Mouse (Mus musculus) MN1 (cell line): Measurements from ENCODE around the gene Rccd1.
"Not testable (repeated sequence)": the region's sequence is repeated elsewhere in the genome, so short reads cannot be mapped to it uniquely, and the experiment has no call there.

Experiments
- DNase-seq: peaks from one replicate; pipeline ENCODE4 v3.0.0-alpha.2; 2016; ENCODE audit warnings: low spot score

Gene Rccd1

DNA sequence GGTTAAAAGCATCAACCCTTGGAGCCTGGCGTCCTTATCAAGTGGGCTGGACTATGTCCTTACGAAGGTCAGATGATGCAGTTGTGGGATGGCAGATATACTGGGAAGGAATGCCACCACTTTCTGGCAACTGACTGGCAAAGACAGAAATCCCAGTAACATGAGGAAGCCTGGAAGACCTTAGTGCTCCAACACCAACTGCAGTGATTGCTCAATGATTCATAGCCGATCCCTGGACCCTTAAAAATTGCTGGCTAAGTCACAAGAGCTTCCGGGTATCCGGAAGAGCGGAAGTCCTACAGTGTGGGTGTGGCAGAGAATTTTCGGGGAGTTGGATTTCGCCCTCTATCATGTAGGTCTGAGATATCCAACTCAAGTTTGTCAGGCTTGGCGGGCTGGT lies 21.9 kb upstream of the Rccd1 start:
- no peak for DNase-seq

DNA sequence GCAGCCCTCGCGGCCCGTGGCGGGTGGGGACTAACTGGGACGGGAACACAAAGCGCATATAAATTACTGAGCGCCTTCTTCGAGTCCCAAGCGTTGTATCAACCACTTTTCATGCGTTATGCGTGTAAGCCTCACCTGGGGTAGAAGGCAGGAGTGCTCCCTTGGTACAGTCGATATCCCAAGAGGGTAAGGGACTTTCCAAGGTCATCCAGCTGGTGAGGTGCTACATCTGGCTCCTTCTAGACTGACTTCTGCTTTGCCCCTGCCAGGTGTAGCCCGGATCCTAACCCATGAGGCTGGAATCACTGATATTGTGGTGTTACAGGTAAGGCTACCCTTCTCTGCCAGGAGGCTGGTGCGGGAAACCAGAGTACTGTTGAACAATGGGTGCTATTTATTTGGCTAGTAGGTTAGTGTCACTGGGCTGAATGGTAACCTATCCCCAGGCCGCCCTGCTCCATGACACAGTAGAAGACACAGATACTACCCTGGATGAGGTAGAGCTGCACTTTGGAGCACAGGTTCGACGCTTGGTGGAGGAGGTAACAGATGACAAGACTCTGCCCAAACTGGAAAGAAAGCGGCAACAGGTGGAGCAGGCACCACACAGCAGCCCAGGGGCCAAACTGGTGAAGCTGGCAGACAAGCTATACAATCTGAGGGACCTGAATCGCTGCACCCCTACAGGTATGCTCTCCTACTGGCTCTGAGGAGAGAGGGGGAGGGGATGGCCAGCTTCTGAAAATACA lies 19.2 kb upstream of the Rccd1 start:
- DNase-seq: no peak

DNA sequence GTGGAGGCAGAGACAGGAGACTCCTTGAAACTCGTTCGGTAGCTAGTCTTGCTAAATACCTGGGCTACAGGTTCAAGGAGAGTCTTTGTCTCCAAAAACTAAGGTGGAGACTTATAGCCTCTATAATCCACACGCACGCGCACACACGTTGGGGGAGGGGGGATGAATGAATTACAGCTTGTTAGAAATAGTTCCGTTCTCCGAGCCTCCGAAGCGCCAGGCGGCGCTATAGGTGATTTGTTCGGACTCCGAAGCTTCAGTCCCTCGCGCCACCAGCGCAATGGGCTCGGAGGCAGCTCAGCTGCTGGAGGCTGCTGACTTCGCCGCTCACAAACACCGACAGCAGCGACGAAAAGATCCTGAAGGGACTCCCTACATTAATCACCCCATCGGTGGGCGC lies 18.6 kb upstream of the Rccd1 start, which contains the start of gene Hddc3:
TSS of gene Hddc3 (plus strand) at position 247 of the 400 bp plus-strand sequence.
- peak; percentile 96 for DNase-seq

DNA sequence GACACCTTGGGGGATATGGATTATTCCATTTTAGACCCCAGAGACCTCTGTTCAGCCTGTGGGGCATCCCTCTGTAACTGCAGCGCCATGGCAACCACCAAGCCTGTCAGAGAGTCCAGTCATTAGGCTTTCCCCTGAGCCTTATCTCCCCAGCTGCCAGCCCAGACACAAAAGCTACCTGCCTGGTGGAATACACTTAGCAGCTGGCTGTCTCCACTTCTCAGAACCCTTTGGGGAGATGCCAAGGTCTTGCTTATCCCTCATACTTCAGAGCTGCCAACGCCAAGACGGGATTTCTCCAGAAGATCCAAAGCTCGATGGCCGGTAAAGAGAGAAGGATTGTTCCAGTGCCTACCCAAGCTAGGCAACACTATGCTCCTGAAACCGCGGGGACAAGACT lies 17.5 kb upstream of the Rccd1 start:
- peak; percentile 66 for DNase-seq

DNA sequence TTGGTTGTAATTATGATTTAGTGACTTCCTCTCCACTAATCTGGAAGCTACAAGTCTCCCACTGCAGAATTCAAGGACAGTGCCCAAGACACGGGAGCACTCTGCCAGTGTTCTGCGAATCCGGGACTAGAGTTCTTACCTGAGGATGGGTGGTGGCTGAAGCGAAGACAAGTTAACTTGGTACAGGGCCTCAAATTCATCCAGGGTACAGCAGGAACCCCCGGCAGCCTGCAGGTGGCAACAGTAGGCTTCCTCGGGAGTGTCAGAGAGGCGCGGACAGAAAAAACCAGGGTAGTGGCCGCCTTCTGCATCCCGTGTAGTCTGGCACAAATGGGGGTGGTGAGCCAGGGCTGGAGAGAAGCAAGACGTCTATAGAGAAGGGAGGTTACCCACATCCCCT lies 16.5 kb upstream of the Rccd1 start, which contains the start of gene Unc45a:
TSS of gene Unc45a (minus strand) at position 213 of the 400 bp plus-strand sequence.
- peak; percentile 86 for DNase-seq

DNA sequence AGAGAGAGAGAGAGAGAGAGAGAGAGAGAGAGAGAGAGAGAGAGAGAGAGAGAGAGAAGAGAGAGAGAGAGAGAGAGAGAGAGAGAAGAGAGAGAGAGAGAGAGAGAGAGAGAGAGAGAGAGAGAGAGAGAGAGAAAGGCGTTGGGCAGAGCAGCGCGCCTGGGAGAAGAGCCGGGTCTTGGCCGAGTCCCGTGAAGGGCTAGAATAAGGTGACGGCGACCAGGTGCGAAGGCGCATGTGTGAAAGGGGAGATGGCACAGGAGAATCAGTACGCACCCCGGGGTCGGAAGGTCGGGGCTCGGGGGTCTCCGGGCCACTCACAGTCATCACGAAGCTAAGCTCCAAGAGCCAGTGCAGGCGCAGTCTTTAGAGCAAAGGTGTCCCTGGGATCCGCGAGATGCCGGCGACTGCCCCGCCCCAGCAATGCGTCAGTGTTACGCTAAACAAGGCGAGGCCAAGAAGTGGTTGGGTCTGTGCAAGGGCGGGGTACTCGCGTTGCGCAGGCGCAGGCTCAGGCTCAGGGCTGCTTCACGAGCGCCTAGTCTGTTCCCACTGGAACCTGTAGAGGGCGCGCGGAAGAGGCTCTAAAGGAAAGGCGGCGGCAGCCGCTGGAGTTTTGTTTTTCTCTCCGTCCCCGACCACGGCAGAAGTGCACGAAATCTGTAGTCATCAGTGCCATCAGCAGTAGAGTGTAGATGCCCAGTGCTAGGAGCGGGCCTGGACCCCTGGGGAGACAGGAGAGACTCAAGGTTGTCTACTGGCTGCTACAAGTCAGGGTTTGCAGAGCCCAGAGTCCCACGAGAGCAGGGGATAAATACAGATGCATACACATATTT lies 15.8 kb upstream of the Rccd1 start:
- peak; percentile 98 for DNase-seq

DNA sequence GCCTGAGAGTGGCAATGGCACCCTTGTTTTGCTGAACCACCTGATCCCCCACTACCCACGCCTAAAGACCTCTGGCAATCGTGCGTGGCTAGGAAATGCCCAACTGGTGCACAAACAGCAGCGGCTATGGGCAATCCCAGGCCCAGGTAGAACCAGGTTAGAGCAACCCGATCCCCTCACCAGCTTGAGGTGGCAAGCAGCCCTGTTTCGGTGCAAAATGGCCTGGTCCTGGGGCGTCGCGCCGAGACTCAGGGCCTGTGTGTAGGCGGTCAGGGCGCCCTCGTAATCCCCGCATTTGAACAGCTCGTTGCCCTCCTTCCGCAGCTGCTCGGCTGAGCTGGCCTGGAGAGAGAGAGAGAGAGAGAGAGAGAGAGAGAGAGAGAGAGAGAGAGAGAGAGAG lies 15.1 kb upstream of the Rccd1 start:
- DNase-seq: peak; percentile 43

DNA sequence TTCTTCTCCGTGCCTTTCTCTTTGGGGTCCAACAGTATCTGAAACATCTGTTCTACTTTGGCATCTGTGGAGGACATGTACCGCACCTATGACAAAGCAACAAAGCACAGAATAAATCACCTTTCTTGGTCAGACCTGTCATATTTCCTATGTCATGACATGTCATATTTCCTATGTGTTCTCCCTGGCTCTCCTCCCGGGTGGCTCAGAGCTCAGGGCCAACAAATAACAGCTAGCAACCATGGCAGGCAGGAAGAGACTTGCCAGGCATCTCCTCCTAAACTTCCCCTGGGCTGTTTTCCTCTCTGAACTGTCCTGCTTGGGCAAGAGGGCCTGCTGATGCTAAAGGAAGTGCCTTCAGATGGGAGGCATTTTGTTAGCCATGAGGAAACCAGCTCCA lies 12.7 kb upstream of the Rccd1 start:
- no peak for DNase-seq

DNA sequence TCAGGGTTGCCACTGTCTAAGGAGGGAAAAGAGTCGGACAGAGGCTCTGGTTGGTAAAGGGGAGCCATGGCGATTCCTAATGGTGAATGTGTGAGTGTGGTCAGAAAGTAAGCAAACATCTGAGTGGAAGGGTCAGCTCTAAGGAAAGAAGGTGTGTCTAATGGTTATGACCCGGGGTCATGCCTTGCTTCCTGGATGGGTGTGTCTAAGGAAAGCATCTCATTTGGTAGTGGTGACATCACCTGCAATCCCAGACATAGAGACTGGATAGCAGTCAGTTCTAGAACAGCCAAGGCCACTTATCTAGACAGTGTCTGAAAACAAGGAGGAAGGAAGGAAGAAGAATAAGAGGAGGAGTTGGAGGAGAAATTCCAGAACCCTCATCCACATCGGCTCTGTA lies 10.6 kb upstream of the Rccd1 start:
- no peak for DNase-seq

DNA sequence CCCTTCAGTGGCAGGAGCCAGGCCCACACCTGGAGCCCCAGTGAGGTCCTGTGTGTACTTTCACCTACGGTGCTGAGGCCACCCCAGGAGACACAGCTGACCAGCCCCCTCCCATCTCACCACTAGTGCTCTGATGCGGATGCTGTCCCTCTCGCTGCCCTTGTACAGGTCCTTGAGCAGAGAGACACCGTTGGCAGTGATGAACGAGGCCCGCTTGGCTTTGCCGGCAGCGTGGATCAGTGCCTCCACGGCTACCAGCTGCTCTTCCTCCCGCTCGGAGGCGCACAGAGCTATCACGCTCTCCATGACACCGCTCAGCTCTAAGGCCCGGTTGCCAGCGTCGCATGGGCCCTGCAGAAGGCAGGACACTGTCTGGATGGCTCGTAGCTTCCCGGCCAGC lies 7.2 kb upstream of the Rccd1 start:
- DNase-seq: no peak

DNA sequence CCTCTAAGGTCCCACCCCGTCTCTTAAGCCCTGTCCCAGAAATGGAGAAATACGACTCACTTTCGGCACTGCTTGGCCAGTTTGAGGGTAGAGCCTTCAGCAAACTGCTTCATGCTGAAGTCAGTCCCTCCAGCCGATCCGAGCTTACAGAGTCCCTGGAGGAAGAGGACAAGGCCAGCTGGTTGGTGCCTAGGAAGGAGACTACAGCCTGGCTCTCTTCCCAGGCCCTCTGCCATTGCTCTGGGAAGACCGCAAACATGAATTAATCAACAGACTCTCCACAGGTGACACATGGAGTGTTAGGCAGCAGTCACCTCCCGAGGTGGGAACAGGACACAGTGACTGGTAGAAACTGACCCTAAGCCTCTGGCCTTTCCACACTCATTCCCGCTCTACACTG lies 6.0 kb upstream of the Rccd1 start:
- no peak for DNase-seq

DNA sequence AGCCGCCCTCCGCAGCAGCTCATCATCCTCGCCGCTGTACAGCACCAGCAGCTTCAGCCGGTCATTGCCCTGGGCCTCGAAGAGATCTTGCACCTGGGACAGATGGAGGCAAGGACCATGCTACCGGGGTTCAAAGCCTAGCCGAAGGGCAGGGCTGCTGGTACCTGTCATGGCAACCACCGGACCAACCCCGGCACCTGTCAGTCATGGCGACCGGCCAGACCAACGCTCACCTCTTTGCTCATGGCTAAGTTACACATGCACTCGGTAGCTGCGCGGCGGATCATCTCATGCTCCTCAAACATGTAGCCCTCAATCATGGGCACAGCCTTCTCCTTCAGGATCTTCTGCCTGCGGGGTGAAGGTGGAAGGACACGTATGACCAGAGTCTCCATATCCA lies 1.8 kb upstream of the Rccd1 start:
- DNase-seq: no peak

DNA sequence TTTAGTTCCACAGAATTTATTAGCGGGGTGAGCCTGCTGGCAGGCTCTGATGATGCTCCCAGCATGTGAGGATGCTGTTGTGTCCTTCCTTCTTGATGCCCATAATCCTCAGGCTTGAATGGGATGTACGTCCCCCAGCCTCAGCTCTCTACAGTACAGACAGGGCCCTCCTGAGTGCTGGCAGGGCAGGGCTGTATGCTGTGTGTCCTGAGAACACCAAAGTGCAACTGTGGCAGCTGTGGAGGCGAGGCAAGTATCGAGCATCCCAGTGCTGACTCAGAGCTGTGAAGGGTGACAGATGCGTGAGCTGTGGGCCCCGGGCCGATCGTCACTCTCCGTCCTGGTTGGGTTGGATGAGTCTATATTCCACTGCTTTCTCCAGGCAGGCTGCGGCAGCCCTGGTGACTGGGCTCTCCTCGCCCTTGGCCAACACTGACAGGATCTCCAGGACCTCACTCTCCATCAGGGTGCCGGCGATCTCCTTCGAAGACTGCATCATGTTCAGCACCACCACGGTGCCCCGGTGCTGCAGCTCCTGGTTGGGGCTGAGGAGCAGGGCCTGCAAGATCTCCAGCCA lies 1.1 kb upstream of the Rccd1 start:
- peak; percentile 43 for DNase-seq

DNA sequence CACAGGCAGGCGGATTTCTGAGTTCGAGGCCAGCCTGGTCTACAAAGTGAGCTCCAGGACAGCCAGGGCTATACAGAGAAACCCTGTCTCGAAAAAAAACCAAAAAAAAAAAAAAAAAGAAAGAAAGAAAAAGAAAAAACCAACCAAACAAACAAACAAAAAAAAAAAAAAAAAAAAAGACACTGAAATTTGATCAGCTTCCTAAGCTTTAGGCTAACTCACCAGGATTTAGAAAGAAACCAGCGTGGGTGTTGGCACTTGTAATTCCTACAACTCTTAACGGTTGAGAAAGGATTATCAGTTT lies 514 bp upstream of the Rccd1 start:
- not testable (repeated sequence) for DNase-seq

DNA sequence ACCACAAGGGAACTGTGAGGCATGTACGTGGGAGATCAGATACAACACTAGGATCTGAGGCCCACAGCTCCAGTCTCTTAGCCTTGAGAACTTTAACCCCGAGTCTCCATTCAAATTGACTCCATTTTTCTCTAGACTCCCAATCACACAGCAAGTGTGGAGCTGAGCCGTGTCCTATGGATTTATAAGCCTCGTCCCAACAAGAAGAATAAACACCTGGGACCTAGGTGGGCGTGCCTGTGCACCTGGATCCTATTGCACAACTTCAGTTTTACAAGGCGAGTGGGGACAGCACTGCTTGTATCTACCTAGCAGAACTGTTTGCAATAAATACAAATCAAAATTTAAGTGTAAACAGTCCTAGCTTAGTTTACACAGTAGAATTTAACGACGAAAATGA lies 918 bp downstream of the Rccd1 start:
- DNase-seq: no peak

DNA sequence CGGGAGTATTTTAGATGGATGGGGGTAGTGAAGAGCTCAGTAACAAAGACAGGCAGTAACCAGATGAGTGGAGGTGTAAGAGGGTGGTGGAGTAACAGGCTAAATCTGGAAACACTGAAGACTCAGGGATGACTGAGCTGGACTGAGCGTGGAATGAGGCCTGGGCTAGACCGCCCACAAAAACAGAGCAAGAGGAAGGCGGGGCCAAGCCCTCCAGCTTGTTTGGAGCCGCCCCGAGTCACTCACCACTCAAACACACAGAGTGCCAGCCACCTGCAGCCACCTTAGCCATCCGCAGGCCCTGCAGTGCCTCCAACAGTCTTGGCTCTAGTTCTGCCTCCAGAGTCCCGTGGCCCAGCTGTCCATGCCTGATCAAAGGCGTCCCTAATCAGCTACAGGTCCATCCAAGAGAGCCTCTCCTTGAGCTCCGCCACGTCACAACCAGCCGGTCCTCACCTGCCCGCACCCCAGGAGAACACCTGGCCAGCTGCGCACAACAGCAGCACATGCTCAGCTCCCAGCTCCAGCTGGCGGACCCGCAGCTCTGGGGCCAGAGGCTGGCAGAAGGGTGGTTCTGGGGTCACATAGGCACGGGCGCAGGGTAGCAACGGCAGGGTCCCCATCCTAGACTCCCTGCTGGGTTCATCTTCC lies 4.3 kb downstream of the Rccd1 start:
- DNase-seq: no peak

DNA sequence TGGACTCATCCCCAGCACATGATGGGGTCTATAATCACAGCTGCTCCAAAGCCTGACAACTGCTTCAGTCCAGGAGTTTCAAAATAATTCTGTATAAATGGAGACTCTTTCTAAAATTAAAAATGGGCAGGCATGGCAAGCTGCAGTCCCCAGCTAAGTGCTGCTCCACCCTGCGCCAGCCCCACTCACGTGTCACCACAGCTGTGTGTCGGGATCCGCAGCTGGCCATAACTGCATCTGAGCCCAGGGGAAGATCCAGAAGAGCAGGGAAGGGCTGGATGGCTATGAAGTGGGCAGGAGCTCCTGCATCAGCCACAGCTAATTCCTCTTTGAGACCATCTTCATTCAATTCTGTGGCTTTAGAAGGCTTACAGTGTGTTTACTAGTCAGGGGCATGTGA lies 5.6 kb downstream of the Rccd1 start:
- no peak for DNase-seq

DNA sequence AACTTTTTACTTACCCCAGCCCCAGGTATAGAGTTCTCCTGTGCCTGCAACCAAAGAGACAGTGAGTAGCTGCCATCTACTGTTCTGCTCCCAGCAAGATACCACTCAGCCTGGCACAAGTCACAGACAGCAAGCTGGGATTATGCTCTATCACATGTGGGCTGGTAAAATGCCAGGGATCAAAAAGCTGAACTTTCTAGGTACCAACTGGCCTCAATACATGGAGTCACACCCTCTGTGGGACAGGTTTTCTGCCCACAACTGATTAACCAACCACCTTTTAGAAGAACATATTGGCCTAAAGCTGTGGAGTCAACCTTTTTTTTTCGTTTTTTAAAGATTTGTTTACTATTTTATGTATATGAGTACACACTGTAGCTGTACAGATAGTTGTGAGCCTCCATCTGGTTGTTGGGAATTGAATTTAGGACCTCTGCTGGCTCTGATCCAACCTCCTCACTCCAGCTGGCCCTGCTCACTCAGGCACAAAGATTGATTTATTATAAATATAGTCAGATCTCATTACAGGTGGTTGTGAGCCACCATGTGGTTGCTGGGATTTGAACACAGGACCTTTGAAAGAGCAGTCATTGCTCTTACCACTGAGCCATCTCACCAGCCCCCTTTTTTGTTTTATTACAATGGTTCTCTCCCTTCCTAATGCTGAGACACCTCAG lies 6.7 kb downstream of the Rccd1 start:
- DNase-seq: peak; percentile 75

DNA sequence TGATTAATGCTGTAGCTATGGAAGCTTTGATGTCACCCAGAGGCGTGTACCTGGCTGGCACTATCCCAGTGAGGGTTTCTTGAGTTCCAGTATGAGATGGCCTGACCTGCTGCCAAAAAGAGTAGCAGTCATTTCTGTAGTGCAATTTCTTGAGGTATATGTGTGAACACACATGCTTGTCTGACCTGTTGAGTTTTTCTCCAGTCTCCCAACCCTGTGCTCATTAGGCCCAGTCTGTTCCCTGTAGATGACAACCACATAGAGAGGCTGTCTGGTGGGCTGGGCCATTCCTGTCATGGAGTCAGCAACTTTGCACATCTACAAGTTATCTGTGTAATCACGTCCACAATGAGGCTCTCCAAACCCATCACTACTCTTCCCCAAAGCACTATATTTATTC lies 8.5 kb downstream of the Rccd1 start:
- no peak for DNase-seq

DNA sequence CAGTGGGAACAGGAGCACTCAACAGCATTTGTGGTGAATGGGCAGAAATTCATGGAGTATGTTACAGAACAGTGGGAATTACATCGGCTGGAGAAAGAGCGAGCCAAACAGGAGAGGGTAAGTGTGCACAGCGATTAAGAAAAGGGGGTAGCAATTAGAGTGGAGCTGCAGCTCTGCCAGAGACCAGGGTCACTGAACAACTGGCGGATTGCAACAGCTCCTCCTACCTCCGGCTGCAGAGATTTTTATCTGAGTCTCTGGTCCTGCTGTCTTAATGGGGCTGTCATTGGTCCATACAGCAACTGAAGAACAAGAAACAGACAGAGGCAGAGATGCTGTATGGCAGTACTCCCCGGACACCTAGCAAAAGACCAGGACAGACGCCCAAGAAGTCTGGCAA lies 13.5 kb downstream of the Rccd1 start:
- peak; percentile 78 for DNase-seq

DNA sequence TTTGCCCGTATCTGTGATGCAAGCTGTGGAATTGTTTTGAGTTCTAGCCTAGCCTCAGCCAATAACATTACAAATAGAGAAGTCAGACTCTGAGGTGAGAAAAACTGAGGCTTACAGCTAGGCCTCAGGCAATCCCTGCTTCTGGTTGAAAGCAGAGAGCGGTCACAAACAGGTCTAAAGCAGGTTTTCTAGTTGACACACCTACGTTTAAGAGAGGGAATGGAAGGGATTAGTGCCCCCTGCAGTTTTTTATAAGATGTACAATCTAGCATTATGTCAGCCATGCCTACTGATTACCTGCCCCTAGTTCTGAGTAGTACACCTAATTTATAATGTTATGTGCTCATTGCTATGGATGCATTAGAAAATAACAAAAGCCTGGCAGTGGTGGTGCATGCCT lies 16.5 kb downstream of the Rccd1 start:
- no peak for DNase-seq

DNA sequence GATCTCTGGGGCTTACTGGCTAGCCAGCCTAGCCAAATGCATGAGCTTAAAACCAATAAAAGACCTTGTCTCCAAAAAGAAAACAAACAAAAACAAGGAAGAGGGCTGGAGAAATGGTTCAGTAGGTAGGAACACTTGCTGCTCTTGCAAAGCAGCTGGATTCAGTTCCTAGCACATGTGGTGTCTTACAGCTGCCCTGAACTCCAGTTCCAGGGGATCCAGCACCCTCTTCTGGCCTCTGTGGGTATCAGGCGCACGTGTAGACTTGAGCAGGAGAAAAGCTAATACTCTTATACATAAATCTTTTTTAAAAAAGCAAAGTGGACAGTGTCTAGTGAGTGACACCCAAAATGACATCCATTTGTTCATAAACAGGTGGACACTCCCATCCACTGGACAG lies 22.7 kb downstream of the Rccd1 start:
- DNase-seq: peak; percentile 26
